Mouse (Mus musculus): ENCODE results near the gene Arhgap22. TPM values are rescaled to one million over a fixed set of nuclear protein-coding genes. Genes with fewer than 3 reads are reported as not detected.

Arhgap22 gene
- 0.60 TPM for polyA plus RNA-seq (2014; fragmentation: Illumina TruSeq; extraction: RNeasy Lipid Tissue Mini Kit (QIAGEN cat#74804))

DNA sequence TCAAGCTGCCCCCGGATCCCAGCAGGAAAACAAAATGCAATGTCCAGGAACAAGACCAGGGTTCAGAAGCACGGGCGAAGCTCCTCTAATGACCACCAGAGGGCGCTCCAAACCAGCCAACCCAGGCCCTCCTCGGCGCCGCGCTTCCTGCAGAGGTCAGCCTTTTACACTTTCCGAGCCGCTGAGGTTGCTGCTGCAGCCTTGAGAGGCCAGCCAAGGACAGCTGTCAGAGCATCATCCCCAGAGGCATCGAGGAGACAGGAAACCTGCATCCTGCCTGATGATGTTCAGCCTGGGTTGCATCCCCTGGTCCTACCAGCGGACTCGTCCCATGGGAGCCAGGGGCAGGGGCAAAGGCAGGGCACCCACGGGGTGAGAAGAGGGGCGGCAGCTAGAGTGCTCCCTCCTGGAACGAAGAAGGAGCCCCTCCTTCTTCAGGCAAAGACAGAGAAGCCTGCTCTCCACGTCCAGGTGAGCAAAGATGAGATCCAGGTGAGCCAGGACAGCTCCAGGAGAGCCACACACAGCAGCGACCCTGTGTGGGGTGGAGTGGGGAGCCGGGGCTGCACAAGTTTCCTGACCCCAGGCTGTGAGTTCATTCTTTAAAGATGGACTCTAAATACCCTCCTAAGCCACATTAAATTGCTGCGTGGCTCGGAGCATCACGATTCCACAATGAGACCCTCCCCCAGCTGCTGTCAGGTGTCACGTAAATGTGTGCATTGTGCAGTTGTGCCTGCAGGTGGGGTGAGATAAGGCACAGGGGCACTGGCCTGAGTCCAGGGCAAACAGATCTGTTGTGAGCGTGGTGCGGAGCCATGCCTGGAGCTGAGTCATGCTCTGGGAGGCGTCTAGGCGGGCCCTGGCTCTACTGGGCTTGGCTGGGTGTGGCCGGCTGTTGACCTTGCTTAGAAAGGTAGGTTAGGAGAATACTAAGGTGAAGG, at the start of gene Arhgap22:
Gene Arhgap22 (plus strand): TSS at position 204 of the 944 bp plus-strand sequence.

DNA sequence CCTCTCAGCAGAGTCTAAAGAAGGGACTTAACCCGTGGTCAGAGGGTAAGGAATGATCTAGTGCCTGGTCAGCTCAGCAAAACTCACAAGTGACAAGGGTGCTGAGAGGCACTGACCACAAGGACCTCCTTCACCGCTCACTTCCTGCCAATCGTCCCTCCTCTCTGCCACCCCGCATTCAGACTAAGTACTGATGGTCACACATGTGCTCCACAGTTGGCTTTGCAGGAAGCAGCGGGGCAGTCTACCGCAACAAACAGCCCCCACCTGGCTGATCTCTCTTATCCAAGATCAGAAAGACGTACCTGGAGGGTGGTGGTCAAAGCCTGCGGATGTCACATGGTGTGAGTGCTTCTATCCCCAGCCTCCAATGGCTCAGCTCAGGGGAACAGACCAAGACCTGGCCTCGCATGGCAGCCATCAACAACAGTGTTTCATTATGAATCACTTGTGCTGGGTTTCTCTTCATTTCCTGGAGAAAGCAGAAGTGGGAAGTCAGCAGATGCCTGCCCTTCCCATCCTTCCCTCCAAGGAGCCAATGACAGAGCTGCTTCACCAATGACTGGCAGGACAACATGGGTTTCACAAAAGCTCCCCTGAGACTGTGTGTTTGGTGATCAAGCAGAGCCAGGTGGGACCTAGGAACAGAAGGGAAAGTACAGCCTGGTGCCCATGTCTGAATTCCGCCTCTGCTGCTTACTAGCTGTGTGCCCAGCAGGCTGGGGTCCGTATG, 28.6 kb upstream of the Arhgap22 start, which contains the start of gene Wdfy4:
Gene Wdfy4 (minus strand): TSS at position 441 of the 733 bp plus-strand sequence.

Other genes starting within 250 kb of the Arhgap22 start
- gene Lrrc18, start 222.6 kb upstream of the Arhgap22 start, polyA plus RNA-seq (2014; fragmentation: Illumina TruSeq; extraction: RNeasy Lipid Tissue Mini Kit (QIAGEN cat#74804)): 6.4 TPM
- gene Wdfy4, start 28.5 kb upstream of the Arhgap22 start, polyA plus RNA-seq (2014; fragmentation: Illumina TruSeq; extraction: RNeasy Lipid Tissue Mini Kit (QIAGEN cat#74804)): 0.54 TPM
- 123 TPM for gene Mapk8, start 233.1 kb downstream of the Arhgap22 start, polyA plus RNA-seq (2014; fragmentation: Illumina TruSeq; extraction: RNeasy Lipid Tissue Mini Kit (QIAGEN cat#74804))